Mouse (Mus musculus) limb, embryonic 12.5 days (tissue): ENCODE results near the gene Ube2c. TPM values are rescaled to one million over a fixed set of nuclear protein-coding genes. Genes with fewer than 3 reads are reported as not detected.

Experiments
- ATAC-seq: fragments of 200-750 bp; cut with Nextera tagmentation; 2 replicates; pipeline ENCODE4 v1.8.0; 2017; ENCODE audit warnings: low read depth, moderate TSS enrichment; ENCODE audit not compliant: insufficient number of reproducible peaks, insufficient read depth, low FRiP score, low TSS enrichment
- H3K27ac ChIP-seq: fragments of 300-500 bp; sonication (generic); 2 replicates; pipeline ENCODE4 v1.5.1; 2016; ENCODE audit warnings: mild to moderate bottlenecking, moderate library complexity
- H3K27me3 ChIP-seq: fragments of 300-500 bp; sonication (generic); 2 replicates; pipeline ENCODE4 v1.6.1; 2016; ENCODE audit warnings: mild to moderate bottlenecking, moderate library complexity
- H3K36me3 ChIP-seq: fragments of 300-500 bp; sonication (generic); 2 replicates; pipeline ENCODE4 v1.6.1; 2016; ENCODE audit warnings: mild to moderate bottlenecking, moderate library complexity
- H3K4me1 ChIP-seq: fragments of 300-500 bp; sonication (generic); replicated peaks from 2 replicates; pipeline ENCODE4 v1.6.1; 2016
- H3K4me2 ChIP-seq: fragments of 300-500 bp; sonication (generic); 2 replicates; pipeline ENCODE4 v1.6.1; 2016; ENCODE audit warnings: mild to moderate bottlenecking, moderate library complexity
- H3K4me3 ChIP-seq: fragments of 300-500 bp; sonication (generic); replicated peaks from 2 replicates; pipeline ENCODE4 v1.5.1; 2016; ENCODE audit warnings: mild to moderate bottlenecking
- H3K9ac ChIP-seq: fragments of 300-500 bp; sonication (generic); replicated peaks from 2 replicates; pipeline ENCODE4 v1.6.1; 2016; ENCODE audit warnings: mild to moderate bottlenecking, moderate library complexity
- H3K9me3 ChIP-seq: fragments of 300-500 bp; sonication (generic); 2 replicates; pipeline ENCODE4 v1.6.1; 2016; ENCODE audit warnings: mild to moderate bottlenecking, moderate library complexity
- WGBS: fragments of 180-500 bp; shearing (Covaris S2); methylation state at CpG from one replicate; pipeline ENCODE4 v1.1.7; 2016; 5-methylcytosine and 5-hydroxymethylcytosine counted together
- polyA plus RNA-seq: library from polyadenylated mRNA; unstranded; fragments of >200 nt; fragmentation: Nextera tagmentation; extraction: Ambion mirVana; gene quantifications from 2 replicates; pipeline ENCODE4 v1.2.1, GENCODE M21; 2016

The Ube2c gene
- polyA plus RNA-seq = 558 and 599 TPM in 2 replicates

DNA sequence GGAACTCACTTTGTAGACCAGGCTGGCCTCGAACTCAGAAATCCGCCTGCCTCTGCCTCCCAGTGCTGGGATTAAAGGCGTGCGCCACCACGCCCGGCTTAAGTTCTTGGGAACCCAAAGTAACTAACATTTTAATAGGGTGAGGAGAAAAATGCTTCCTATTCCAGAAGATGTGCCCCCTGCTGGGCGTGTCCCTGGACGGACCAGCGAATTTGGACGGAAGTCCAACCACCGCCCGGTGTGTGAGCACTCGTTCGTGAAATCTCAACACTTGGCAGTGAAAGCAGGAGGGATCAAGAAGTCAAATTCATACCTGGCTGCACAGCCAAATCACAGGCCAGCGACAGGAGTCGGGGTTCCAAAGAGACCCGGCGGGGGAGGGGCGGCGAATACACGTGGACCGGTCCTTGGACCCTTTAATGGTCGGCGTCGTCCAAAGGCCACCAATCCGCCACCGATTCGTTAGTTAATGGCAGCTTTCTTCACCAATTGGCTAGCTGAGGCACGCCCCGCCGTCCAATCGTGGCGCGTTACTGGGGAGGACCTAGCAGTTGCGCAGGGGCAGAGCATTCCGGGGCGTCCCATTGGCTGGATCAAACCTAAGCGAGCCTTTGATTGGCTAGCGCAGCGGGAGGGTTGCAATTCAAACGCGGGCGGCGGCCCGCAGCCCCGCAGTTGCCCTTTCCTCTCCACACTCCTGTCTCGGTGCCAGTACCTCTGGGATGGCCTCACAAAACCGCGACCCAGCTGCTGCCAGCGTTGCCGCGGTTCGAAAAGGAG lies at the start of gene Ube2c:
Gene Ube2c, plus strand, starts transcription at position 641 of the 780 bp plus-strand sequence.
- no peaks in the 10 kb centered on the region for H3K9me3 ChIP-seq
- peak within 1 kb of the TSS; percentile 86 for H3K9ac ChIP-seq
- WGBS = 2% methylated on average over 53 of the region's 53 CpGs
- H3K4me2 ChIP-seq = peak within 1 kb of the TSS; percentile 85
- H3K36me3 ChIP-seq = peaks cover 63% of the 10 kb centered on the region
- H3K4me1 ChIP-seq = peaks cover 23% of the 10 kb centered on the region
- peak within 1 kb of the TSS; percentile 74; the same call in 1 of the 2 replicates for H3K27ac ChIP-seq
- peak within 1 kb of the TSS; percentile 87 for H3K4me3 ChIP-seq
- H3K27me3 ChIP-seq = no peaks in the 10 kb centered on the region
- ATAC-seq = peak; percentile 98

DNA sequence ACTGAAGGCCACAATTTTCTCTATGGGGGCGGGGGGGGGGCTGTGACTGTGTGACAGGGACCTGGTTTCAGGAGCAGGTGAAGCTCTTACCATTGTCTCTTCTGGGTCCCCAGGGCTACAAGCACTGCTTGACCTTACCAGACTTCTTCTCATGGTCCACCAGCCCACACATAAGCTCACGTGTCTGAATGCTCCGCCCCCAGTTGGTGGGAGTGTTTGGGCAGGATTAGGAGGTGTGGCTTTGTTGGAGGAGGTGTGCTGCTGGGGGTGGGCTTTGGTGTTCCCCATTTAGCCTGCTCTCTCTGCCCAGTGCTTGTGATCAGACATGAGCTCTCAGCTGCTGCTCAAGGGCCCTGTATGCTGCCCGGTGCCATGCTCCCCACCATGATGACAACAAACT lies 46.4 kb upstream of the Ube2c start:
- 0 out of 2 replicates have a peak, but pooled peaks cover 2% of the 10 kb centered on the region for H3K9me3 ChIP-seq
- 67% methylated on average over 4 of the region's 4 CpGs for WGBS
- no peak for ATAC-seq
- H3K36me3 ChIP-seq = no peaks in the 10 kb centered on the region
- no peak overlapping the region for H3K9ac ChIP-seq
- H3K4me3 ChIP-seq = no peak overlapping the region
- 0 out of 2 replicates have a peak, but pooled peaks cover 5% of the 10 kb centered on the region for H3K27me3 ChIP-seq
- H3K4me2 ChIP-seq = no peak overlapping the region
- no peak overlapping the region for H3K27ac ChIP-seq
- no peaks in the 10 kb centered on the region; the same call in 1 of the 2 replicates for H3K4me1 ChIP-seq

DNA sequence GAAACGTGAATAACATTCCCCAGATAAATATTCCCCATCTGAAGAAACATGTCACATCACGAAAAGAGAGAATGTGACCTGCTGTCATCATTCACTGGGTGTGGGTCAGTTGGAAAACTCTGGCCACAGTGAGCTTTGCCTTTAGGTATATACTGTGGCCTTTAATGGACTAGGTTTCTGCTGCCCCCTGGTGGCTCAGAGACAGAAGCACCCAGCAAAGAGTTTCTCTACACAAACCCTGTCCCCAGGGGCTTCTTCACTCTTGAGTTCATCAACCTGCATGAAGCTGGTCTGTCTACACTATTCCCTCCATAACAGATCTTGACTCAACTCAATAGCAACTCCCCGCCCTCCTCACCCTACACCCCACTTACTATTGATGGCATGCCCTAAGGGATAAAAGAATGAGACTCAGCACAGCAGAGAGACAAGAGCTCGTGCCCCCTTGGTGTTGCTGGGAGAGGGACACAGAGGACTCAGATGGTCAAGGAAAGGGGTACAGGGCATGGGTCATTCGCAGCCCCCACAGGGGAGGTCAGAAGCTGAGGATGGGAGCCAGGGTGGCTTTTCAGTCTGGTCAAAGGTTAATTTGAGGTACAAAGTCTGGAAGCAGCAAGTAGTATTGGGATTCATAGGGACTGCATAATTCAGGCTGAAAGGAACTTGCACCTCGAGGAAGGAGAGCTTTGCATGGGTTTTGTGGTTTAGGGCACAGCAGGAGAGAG lies 43.6 kb upstream of the Ube2c start:
- 0 out of 2 replicates have a peak, but pooled peaks cover 5% of the 10 kb centered on the region for H3K27me3 ChIP-seq
- no peak for ATAC-seq
- 24% methylated on average over 6 of the region's 6 CpGs for WGBS
- no peak overlapping the region for H3K9ac ChIP-seq
- no peak overlapping the region for H3K27ac ChIP-seq
- H3K36me3 ChIP-seq = no peaks in the 10 kb centered on the region
- H3K9me3 ChIP-seq = 0 out of 2 replicates have a peak, but pooled peaks cover 2% of the 10 kb centered on the region
- H3K4me3 ChIP-seq = no peak overlapping the region
- H3K4me2 ChIP-seq = no peak overlapping the region
- no peaks in the 10 kb centered on the region for H3K4me1 ChIP-seq

DNA sequence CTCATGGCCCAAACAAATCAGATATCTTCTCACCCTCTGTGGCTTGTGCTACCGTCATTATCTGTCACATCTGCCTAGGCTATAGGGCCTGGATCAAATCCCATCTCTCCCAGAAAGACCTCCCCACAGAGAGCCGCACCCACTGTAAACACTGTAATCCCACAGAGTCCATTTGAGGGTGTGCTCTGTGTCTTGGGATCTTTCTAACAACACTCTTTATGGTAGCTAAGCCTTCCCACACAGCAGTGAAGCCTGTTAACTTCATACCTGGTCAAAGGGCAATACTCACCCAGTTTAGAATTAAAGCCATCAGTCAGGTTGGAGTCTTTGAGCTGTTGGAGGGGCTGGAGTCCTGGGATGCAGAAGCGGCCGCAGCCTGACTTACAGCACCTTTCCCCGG lies 38.0 kb upstream of the Ube2c start:
- ATAC-seq = no peak
- no peaks in the 10 kb centered on the region for H3K36me3 ChIP-seq
- no peak overlapping the region for H3K4me3 ChIP-seq
- H3K4me2 ChIP-seq = no peak overlapping the region
- H3K4me1 ChIP-seq = no peaks in the 10 kb centered on the region
- no peaks in the 10 kb centered on the region for H3K9me3 ChIP-seq
- no peak overlapping the region for H3K9ac ChIP-seq
- 71% methylated on average over 5 of the region's 5 CpGs for WGBS
- H3K27ac ChIP-seq = no peak overlapping the region
- no peaks in the 10 kb centered on the region for H3K27me3 ChIP-seq

DNA sequence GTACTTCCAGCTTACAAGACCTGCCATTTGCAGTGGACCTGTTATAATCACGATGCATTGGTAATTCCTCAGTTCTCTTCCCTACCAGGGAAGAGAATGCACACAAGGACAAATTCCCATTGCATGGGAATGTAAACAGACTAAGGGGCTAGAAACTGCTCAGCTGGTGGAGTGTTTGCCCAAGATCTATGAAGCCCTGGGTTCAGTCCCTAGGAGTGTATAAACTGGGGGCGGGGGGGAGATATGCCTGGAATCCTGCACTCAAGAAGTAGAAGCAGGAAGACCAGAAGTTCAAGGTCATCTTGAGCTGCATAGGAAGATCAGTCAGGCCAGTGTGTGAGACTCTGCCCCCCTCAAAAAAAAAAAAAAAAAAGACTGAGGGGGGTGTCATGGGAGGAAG lies 36.4 kb upstream of the Ube2c start:
- Histone ChIP-seq H3K4me1 (peaks cover 4% of the 10 kb centered on the region; the same call in 1 of the 2 replicates), H3K36me3 (no peaks in the 10 kb centered on the region), H3K9me3 (no peaks in the 10 kb centered on the region), H3K27me3 (no peaks in the 10 kb centered on the region), H3K4me2 (no peak overlapping the region), H3K9ac (no peak overlapping the region), H3K27ac (no peak overlapping the region), H3K4me3 (no peak overlapping the region)
- no peak for ATAC-seq
- WGBS = 81% methylated on average over 2 of the region's 2 CpGs

DNA sequence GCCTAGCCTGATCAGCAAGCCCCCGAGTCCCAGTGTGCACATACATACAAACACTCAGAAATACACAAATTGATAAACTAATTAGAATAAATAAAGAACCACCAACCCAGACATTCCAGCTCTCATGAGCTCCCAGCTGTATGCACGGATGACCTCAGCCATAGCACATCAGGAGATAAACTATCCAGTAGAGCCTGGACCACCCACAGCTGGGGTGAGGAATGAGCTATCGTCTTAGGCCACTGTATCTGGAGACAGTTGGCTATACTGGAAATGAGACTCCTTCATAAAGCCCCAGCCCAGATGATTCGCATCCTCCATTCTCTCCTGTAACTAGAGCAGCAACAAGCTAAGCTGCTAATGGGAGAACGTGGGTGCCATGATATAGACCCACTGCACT lies 34.9 kb upstream of the Ube2c start:
- no peak overlapping the region for H3K4me2 ChIP-seq
- no peak overlapping the region for H3K4me3 ChIP-seq
- no peak overlapping the region for H3K27ac ChIP-seq
- no peaks in the 10 kb centered on the region for H3K9me3 ChIP-seq
- H3K4me1 ChIP-seq = peaks cover 4% of the 10 kb centered on the region; the same call in 1 of the 2 replicates
- no peaks in the 10 kb centered on the region for H3K27me3 ChIP-seq
- no peak overlapping the region for H3K9ac ChIP-seq
- H3K36me3 ChIP-seq = no peaks in the 10 kb centered on the region
- ATAC-seq = no peak
- WGBS = 86% methylated on average over 5 of the region's 5 CpGs

DNA sequence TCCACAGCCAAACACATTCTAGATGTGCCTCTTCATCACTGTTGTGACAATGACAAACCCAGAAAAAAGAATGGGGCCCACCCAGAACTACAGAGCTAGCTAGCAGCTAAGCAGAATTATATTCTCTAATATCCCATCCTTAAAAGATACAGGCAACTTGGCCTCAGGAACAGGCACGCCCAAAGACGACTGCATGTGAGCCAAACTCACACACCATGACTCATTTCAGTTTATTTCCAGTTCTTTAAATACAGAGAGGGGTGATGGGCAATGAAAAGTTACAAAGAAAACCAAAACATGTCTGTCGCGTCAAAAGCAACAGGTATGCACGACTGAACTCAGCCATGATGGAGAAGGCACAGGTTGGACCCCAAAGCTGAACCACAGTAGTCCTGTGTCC lies 34.3 kb upstream of the Ube2c start:
- H3K9me3 ChIP-seq = no peaks in the 10 kb centered on the region
- 88% methylated on average over 5 of the region's 5 CpGs for WGBS
- H3K27me3 ChIP-seq = no peaks in the 10 kb centered on the region
- no peaks in the 10 kb centered on the region for H3K36me3 ChIP-seq
- no peak overlapping the region for H3K4me2 ChIP-seq
- no peak overlapping the region for H3K9ac ChIP-seq
- ATAC-seq = no peak
- no peak overlapping the region for H3K4me3 ChIP-seq
- peaks cover 4% of the 10 kb centered on the region; the same call in 1 of the 2 replicates for H3K4me1 ChIP-seq
- no peak overlapping the region for H3K27ac ChIP-seq

DNA sequence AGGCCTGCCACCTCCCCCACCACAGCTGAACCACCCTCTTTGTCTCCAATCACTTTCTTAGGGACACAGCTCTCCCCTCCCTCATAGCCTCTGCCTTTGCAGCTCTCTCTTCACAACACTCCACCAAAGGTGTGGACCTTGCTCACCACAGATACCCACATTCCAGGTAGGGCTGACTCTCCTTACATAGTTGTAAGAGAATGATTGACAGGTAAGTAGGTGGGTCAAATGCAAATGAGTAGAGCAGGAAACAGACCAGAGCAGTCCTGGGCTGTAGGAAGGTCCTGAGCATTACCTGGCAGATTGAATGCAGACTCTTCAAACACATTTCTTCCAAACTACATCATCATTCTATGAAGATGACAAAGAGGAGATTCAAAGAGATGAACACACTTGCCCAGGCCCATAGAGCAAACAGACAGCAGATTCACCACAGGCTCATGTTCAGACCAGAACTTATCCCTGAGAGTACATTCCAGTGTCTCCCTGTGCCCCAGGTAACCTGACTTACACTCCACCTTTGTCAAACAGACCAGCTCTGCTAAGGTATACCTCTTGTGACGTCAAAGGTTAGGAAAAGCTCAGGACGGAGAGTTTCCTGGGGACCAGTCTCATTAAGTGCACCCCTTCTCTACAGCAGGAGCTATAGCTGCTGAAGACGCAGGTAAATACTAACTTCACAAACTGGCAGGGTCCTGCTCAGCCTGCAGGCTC lies 32.2 kb upstream of the Ube2c start:
- H3K9ac ChIP-seq = no peak overlapping the region
- H3K4me3 ChIP-seq = no peak overlapping the region
- ATAC-seq = no peak
- no peak overlapping the region for H3K27ac ChIP-seq
- H3K9me3 ChIP-seq = no peaks in the 10 kb centered on the region
- H3K36me3 ChIP-seq = no peaks in the 10 kb centered on the region
- no peak overlapping the region for H3K4me2 ChIP-seq
- H3K4me1 ChIP-seq = peaks cover 4% of the 10 kb centered on the region; the same call in 1 of the 2 replicates
- no peaks in the 10 kb centered on the region for H3K27me3 ChIP-seq
- 68% methylated on average over 3 of the region's 3 CpGs for WGBS

DNA sequence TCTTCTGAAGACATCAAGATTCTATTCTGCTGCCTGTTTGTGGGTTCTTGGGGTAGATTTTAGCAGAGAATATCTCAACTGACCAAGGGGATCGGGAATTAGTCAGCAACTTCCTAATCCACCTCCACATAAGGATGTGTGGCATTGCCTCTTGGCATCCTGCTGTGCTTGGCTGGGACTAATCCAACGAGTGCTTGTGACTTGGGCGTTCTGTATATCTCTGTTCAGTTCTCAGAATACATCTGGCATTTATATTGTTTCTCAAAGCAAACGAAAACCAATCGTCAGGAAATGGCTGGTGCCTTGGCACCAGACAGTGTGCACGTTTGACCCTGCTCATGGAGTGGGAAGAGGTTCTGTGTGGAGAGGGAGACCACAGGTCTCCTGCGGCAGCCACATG lies 29.8 kb upstream of the Ube2c start:
- H3K27ac ChIP-seq = no peak overlapping the region
- WGBS = 43% methylated on average over 7 of the region's 7 CpGs
- ATAC-seq = no peak
- H3K27me3 ChIP-seq = no peaks in the 10 kb centered on the region
- no peak overlapping the region for H3K9ac ChIP-seq
- no peak overlapping the region for H3K4me2 ChIP-seq
- H3K4me1 ChIP-seq = peaks cover 4% of the 10 kb centered on the region; the same call in 1 of the 2 replicates
- H3K4me3 ChIP-seq = no peak overlapping the region
- no peaks in the 10 kb centered on the region for H3K9me3 ChIP-seq
- H3K36me3 ChIP-seq = no peaks in the 10 kb centered on the region

DNA sequence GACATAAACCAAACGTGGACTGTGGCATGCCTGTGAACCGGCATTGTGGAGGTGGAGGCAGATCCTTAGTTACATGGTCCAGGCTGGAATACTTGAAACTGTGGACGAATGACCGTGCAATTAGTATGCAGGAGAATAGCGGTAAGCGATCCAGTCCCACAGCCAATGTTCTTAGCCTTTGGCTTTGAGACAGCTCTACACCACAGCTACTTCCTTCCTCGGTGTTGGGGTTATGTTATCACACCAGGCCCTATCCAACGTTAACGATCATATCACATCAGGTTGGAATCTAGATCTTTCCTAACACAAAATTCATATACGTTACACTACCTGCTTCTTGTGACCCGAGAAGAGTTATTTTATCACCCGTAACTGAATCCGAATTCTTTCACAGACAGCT lies 24.7 kb upstream of the Ube2c start:
- Histone ChIP-seq H3K36me3 (peaks cover 26% of the 10 kb centered on the region), H3K4me1 (peaks cover 19% of the 10 kb centered on the region), H3K9ac (peak overlapping the region; percentile 91; the same call in 1 of the 2 replicates), H3K27ac (no peak overlapping the region), H3K4me2 (peak overlapping the region; percentile 90), H3K27me3 (no peaks in the 10 kb centered on the region), H3K9me3 (no peaks in the 10 kb centered on the region), H3K4me3 (peak overlapping the region; percentile 94)
- ATAC-seq = no peak
- WGBS = 68% methylated on average over 13 of the region's 13 CpGs
